Mouse (Mus musculus) small intestine, adult 2 months (tissue): ENCODE measurements at regions not wholly inside any gene's neighbourhood (a gene's known extent, or its start where the extent isn't known, plus 50 kb on each side); places are given as distances from the start of the nearest gene placed in this dataset.

Experiments used
- CTCF ChIP-seq: fragments of 200-500 bp; IDR thresholded peaks from 2 replicates; pipeline ENCODE4 v1.5.1; 2012; ENCODE audit warnings: low read depth, mild to moderate bottlenecking, control low read depth, inconsistent platforms, low read length, moderate library complexity, mixed read lengths; ENCODE audit not compliant: insufficient replicate concordance, insufficient read length; ENCODE audit errors: extremely low read depth
- POLR2A ChIP-seq: fragments of 200-500 bp; IDR thresholded peaks from 2 replicates; pipeline ENCODE4 v1.6.1; 2012; ENCODE audit warnings: low read depth, mild to moderate bottlenecking, control low read depth, inconsistent platforms, low read length, moderate library complexity

- TF ChIP-seq CTCF (no peak), POLR2A (no peak)
Measured at GRCm38 (mm10) chr6:93192980-93193379, 249.7 kb upstream of the Adamts9 start.
